Mouse (Mus musculus) spleen, adult 12 weeks (tissue): Measurements from ENCODE around the gene Zfp646.
"Not testable (repeated sequence)": the region's sequence is repeated elsewhere in the genome, so short reads cannot be mapped to it uniquely, and the experiment has no call there.

ENCODE experiments used
- DNase-seq: peaks from one replicate; pipeline ENCODE4 v3.0.0; 2022; ENCODE audit warnings: low spot score

The Zfp646 gene

GRCm38 (mm10) chr7:127876041-127876466 is at the start of gene Zfp646:
Zfp646 (plus strand) TSS chr7:127876221.
- peak; percentile 81 for DNase-seq

GRCm38 (mm10) chr7:127835550-127835949 is 40.5 kb upstream of the Zfp646 start:
- no peak for DNase-seq

- DNase-seq: no peak
Measured at GRCm38 (mm10) chr7:127837473-127837872, 38.5 kb upstream of the Zfp646 start.

GRCm38 (mm10) chr7:127837878-127838277 is 38.1 kb upstream of the Zfp646 start:
- not testable (repeated sequence) for DNase-seq

GRCm38 (mm10) chr7:127840031-127840430 is 36.0 kb upstream of the Zfp646 start:
- not testable (repeated sequence) for DNase-seq

- no peak for DNase-seq
Measured at GRCm38 (mm10) chr7:127840886-127841285, 35.1 kb upstream of the Zfp646 start.

GRCm38 (mm10) chr7:127841340-127842000 is 34.6 kb upstream of the Zfp646 start:
- DNase-seq: peak; percentile 79

- DNase-seq: peak; percentile 70
Measured at GRCm38 (mm10) chr7:127842001-127842718, 33.9 kb upstream of the Zfp646 start.

- no peak for DNase-seq
Measured at GRCm38 (mm10) chr7:127849973-127850875, 25.8 kb upstream of the Zfp646 start.

GRCm38 (mm10) chr7:127850906-127851305 is 25.1 kb upstream of the Zfp646 start:
- DNase-seq: no peak

GRCm38 (mm10) chr7:127858258-127858657 is 17.8 kb upstream of the Zfp646 start:
- no peak for DNase-seq

GRCm38 (mm10) chr7:127866434-127866833 is 9.6 kb upstream of the Zfp646 start:
- no peak for DNase-seq

GRCm38 (mm10) chr7:127867641-127868040 is 8.4 kb upstream of the Zfp646 start:
- no peak for DNase-seq

- DNase-seq: no peak
Measured at GRCm38 (mm10) chr7:127869149-127869810, 6.7 kb upstream of the Zfp646 start.

- no peak for DNase-seq
Measured at GRCm38 (mm10) chr7:127870136-127870821, 5.7 kb upstream of the Zfp646 start.

- DNase-seq: no peak
Measured at GRCm38 (mm10) chr7:127874812-127875626, 1.0 kb upstream of the Zfp646 start.

- DNase-seq: peak; percentile 82
Measured at GRCm38 (mm10) chr7:127875627-127876001, 407 bp upstream of the Zfp646 start.

GRCm38 (mm10) chr7:127876467-127877348 is 687 bp downstream of the Zfp646 start, which contains the start of gene Zfp668:
Zfp668 (minus strand) TSS chr7:127876828.
- peak; percentile 84 for DNase-seq

GRCm38 (mm10) chr7:127879301-127879700 is 3.3 kb downstream of the Zfp646 start:
- no peak for DNase-seq
